Comparison of ENCODE assay signal across 22 mouse cellular contexts in genomic region chr19:12001686-12002085, GRCm38 (mm10). TPM values are rescaled to one million over a fixed set of nuclear protein-coding genes. Genes with fewer than 3 reads are reported as not detected.
DNase-seq lines count a peak whose midpoint lies in the region; ATAC-seq and TF ChIP-seq lines count a peak whose summit lies in the region.
"Had no signal": no experiment of that assay in that cellular context is flagged by ENCODE, and none has a peak within 500 bp of the region (broad histone marks: within the 10 kb centered on the region; RNA-seq: fewer than 3 reads in every experiment).

No protein-coding gene starts in this region.

- H3K4me2 ChIP-seq in forebrain, embryonic 11.5 days (ENCODE audit: low read depth, low read length, severe bottlenecking) = no peak overlapping the region
- H3K4me2 ChIP-seq in kidney, embryonic 14.5 days (replicated peaks; ENCODE audit: low read depth, low read length) = peak overlapping the region; percentile 31; the same call in 1 of the 2 replicates
- H3K4me2 ChIP-seq in CH12.LX (ENCODE audit: insufficient read depth, low read depth, poor library complexity, severe bottlenecking) = peak overlapping the region; percentile 66
- H3K4me2 ChIP-seq in liver, embryonic 13.5 days = peak overlapping the region; percentile 55

- no peak for TF ChIP-seq CTCF in CH12.LX (conservative IDR thresholded peaks at IDR 0.05 in 1 of 2, IDR thresholded peaks at IDR 0.05 in 1 of 2; ENCODE audit: low read depth in 2 of 2, low read length in 2 of 2)

- peak overlapping the region; percentile 40 for H3K4me3 ChIP-seq in forebrain, embryonic 10.5 days
- H3K4me3 ChIP-seq in forebrain, embryonic 11.5 days (ENCODE audit: low read depth, low read length) = no peak overlapping the region
- no peak overlapping the region for H3K4me3 ChIP-seq in kidney, embryonic 14.5 days (ENCODE audit: low read length)
- H3K4me3 ChIP-seq in CH12.LX (replicated peaks in 1 of 3; ENCODE audit: low read depth in 2 of 3, low read length in 2 of 3, poor library complexity in 1 of 3) = peak overlapping the region in 2 of 3 experiments; percentile 5 to 36
- peak overlapping the region; percentile 32 for H3K4me3 ChIP-seq in liver, embryonic 13.5 days (replicated peaks)
- H3K4me3 ChIP-seq: left cerebral cortex, adult 2 months had no signal

- H3K9me3 ChIP-seq in forebrain, embryonic 10.5 days = no peaks in the 10 kb centered on the region
- no peaks in the 10 kb centered on the region for H3K9me3 ChIP-seq in forebrain, embryonic 11.5 days (ENCODE audit: control insufficient read depth, low read length)
- no peaks in the 10 kb centered on the region for H3K9me3 ChIP-seq in kidney, embryonic 14.5 days (ENCODE audit: control insufficient read depth, low read length)
- H3K9me3 ChIP-seq in CH12.LX (replicated peaks; ENCODE audit: low read length) = no peaks in the 10 kb centered on the region
- no peaks in the 10 kb centered on the region for H3K9me3 ChIP-seq in liver, embryonic 13.5 days (replicated peaks)
- H3K9me3 ChIP-seq: embryonic facial prominence, embryonic 15.5 days; forebrain, embryonic 15.5 days; hindbrain, embryonic 13.5 days; limb, embryonic 12.5 days; megakaryocyte, embryonic 14.5 days had no signal

- no peak for DNase-seq in forebrain, embryonic 10.5 days (ENCODE audit: extremely low spot score, low spot score)
- no peak for DNase-seq in forebrain, embryonic 11.5 days (ENCODE audit: low spot score)
- no peak for DNase-seq in kidney, adult 11 months
- no peak for DNase-seq in CH12.LX (ENCODE audit: extremely low read depth)
- no peak for DNase-seq in liver, embryonic 13.5 days
- no peak for DNase-seq in cerebellum, adult 8-10 months
- DNase-seq in spleen, postnatal 10 days (ENCODE audit: low spot score in 2 of 2) = no peak

- H3K27ac ChIP-seq in forebrain, embryonic 10.5 days = no peak overlapping the region
- no peak overlapping the region for H3K27ac ChIP-seq in forebrain, embryonic 11.5 days (ENCODE audit: low read depth, low read length)
- H3K27ac ChIP-seq in kidney, embryonic 14.5 days (ENCODE audit: low read depth, low read length) = no peak overlapping the region
- no peak overlapping the region for H3K27ac ChIP-seq in CH12.LX (ENCODE audit: insufficient read depth, low read depth)
- no peak overlapping the region for H3K27ac ChIP-seq in liver, embryonic 13.5 days
- H3K27ac ChIP-seq: embryonic facial prominence, embryonic 15.5 days; forebrain, embryonic 15.5 days; hindbrain, embryonic 13.5 days; left cerebral cortex, adult 2 months; limb, embryonic 12.5 days had no signal

- no peak for TF ChIP-seq EP300 in CH12.LX (IDR thresholded peaks at IDR 0.05; ENCODE audit: low read length)

- no peak overlapping the region for H3K9ac ChIP-seq in forebrain, embryonic 11.5 days (ENCODE audit: low read length)
- no peak overlapping the region for H3K9ac ChIP-seq in kidney, embryonic 14.5 days (ENCODE audit: low read depth, low read length)
- H3K9ac ChIP-seq in CH12.LX (ENCODE audit: insufficient read depth, low read depth) = no peak overlapping the region; the same call in 1 of the 2 replicates
- H3K9ac ChIP-seq in liver, embryonic 13.5 days = no peak overlapping the region
- H3K9ac ChIP-seq: embryonic facial prominence, embryonic 15.5 days; forebrain, embryonic 15.5 days; hindbrain, embryonic 13.5 days; limb, embryonic 12.5 days had no signal

- no peaks in the 10 kb centered on the region for H3K79me2 ChIP-seq in CH12.LX (replicated peaks; ENCODE audit: control insufficient read depth, extremely low read depth, insufficient read depth, poor library complexity, severe bottlenecking)

- ATAC-seq in forebrain, embryonic 11.5 days (replicated peaks; ENCODE audit: low FRiP score) = no peak
- ATAC-seq in kidney, embryonic 14.5 days (ENCODE audit: low FRiP score, low TSS enrichment) = no peak
- no peak for ATAC-seq in liver, embryonic 13.5 days (ENCODE audit: low read depth)
- ATAC-seq: Patski had no signal

- in situ Hi-C loops in CH12.LX (cut with MboI; ENCODE audit: low pct_ligation_motif_present, low pct_unique_long_range_greater_than_20kb, low sequenced_read_pairs) = loop anchor here (10.0 to 25.0 kb wide), 2 partner anchors 227 to 486 kb away; partner anchors contain the start of gene Mrpl16

- no peak for TF ChIP-seq POLR2A in CH12.LX (IDR thresholded peaks at IDR 0.05; ENCODE audit: low read depth, low read length)

- H3K27me3 ChIP-seq in forebrain, embryonic 10.5 days (ENCODE audit: poor library complexity, severe bottlenecking) = no peaks in the 10 kb centered on the region
- H3K27me3 ChIP-seq in forebrain, embryonic 11.5 days (ENCODE audit: control insufficient read depth, insufficient read depth, low read length) = no peaks in the 10 kb centered on the region
- no peaks in the 10 kb centered on the region for H3K27me3 ChIP-seq in kidney, embryonic 14.5 days (ENCODE audit: control insufficient read depth, insufficient read depth, low read length)
- no peaks in the 10 kb centered on the region for H3K27me3 ChIP-seq in CH12.LX (replicated peaks)
- no peaks in the 10 kb centered on the region for H3K27me3 ChIP-seq in liver, embryonic 13.5 days
- H3K27me3 ChIP-seq: embryonic facial prominence, embryonic 15.5 days; forebrain, embryonic 15.5 days; hindbrain, embryonic 13.5 days; limb, embryonic 12.5 days; Patski had no signal

- 18% methylated on average over 3 of the region's 3 CpGs for WGBS in forebrain, embryonic 10.5 days
- WGBS in forebrain, embryonic 11.5 days = 19% methylated on average over 3 of the region's 3 CpGs
- WGBS in kidney, embryonic 14.5 days = 23% methylated on average over 3 of the region's 3 CpGs
- 15% methylated on average over 3 of the region's 3 CpGs for WGBS in liver, embryonic 13.5 days (ENCODE audit: insufficient replicate concordance)

- TF ChIP-seq RAD21 in CH12.LX (IDR thresholded peaks at IDR 0.05; ENCODE audit: low read depth, low read length) = no peak

- dilution Hi-C loops in CH12.LX (cut with MboI; ENCODE audit: extremely low pct_ligation_motif_present, extremely low pct_unique_long_range_greater_than_20kb, low sequenced_read_pairs) = no loop called here

- H3K4me1 ChIP-seq in forebrain, embryonic 10.5 days = peaks cover 26% of the 10 kb centered on the region
- no peaks in the 10 kb centered on the region for H3K4me1 ChIP-seq in forebrain, embryonic 11.5 days (replicated peaks; ENCODE audit: control insufficient read depth, insufficient read depth, low read length)
- peaks cover 3% of the 10 kb centered on the region; the same call in 1 of the 2 replicates for H3K4me1 ChIP-seq in kidney, embryonic 14.5 days (ENCODE audit: control insufficient read depth, insufficient read depth, low read length)
- H3K4me1 ChIP-seq in CH12.LX (ENCODE audit: control insufficient read depth in 1 of 2, insufficient read depth in 2 of 2) = peaks cover 11 to 18% of the 10 kb centered on the region in 2 experiments
- peaks cover 37% of the 10 kb centered on the region for H3K4me1 ChIP-seq in liver, embryonic 13.5 days (replicated peaks)

- H3K36me3 ChIP-seq in forebrain, embryonic 10.5 days (replicated peaks) = no peaks in the 10 kb centered on the region
- H3K36me3 ChIP-seq in forebrain, embryonic 11.5 days (ENCODE audit: control insufficient read depth, insufficient read depth, low read length) = no peaks in the 10 kb centered on the region
- no peaks in the 10 kb centered on the region for H3K36me3 ChIP-seq in kidney, embryonic 14.5 days (ENCODE audit: control insufficient read depth, insufficient read depth, low read length)
- no peaks in the 10 kb centered on the region for H3K36me3 ChIP-seq in CH12.LX (replicated peaks in 1 of 2; ENCODE audit: control insufficient read depth in 1 of 2, insufficient read depth in 1 of 2, low read length in 1 of 2)
- H3K36me3 ChIP-seq in liver, embryonic 13.5 days = no peaks in the 10 kb centered on the region
- H3K36me3 ChIP-seq: embryonic facial prominence, embryonic 15.5 days; forebrain, embryonic 15.5 days; hindbrain, embryonic 13.5 days; limb, embryonic 12.5 days had no signal

TF ChIP-seq in CH12.LX, 34 proteins besides CTCF, POLR2A, EP300 and RAD21 (continues in another document):
- no peak for TF ChIP-seq PAX5 (IDR thresholded peaks at IDR 0.05; ENCODE audit: low read length)
- TF ChIP-seq MAFK (IDR thresholded peaks at IDR 0.05; ENCODE audit: insufficient replicate concordance, low read length) = no peak
- no peak for TF ChIP-seq MAX (IDR thresholded peaks at IDR 0.05; ENCODE audit: low read length)
- no peak for TF ChIP-seq CHD2 (IDR thresholded peaks at IDR 0.05; ENCODE audit: low read length)
- TF ChIP-seq TBP (conservative IDR thresholded peaks at IDR 0.05; ENCODE audit: low read depth, low read length) = no peak
- TF ChIP-seq SIN3A (IDR thresholded peaks at IDR 0.05; ENCODE audit: low read length) = no peak
- no peak for TF ChIP-seq ZMIZ1 (IDR thresholded peaks at IDR 0.05; ENCODE audit: low read depth, low read length)
- TF ChIP-seq TCF12 (IDR thresholded peaks at IDR 0.05; ENCODE audit: low read depth, low read length) = no peak
- no peak for TF ChIP-seq ZNF384 (IDR thresholded peaks at IDR 0.05; ENCODE audit: low read depth, low read length)
- TF ChIP-seq NELFE (IDR thresholded peaks at IDR 0.05; ENCODE audit: low read depth, low read length) = no peak
- TF ChIP-seq KAT2A (IDR thresholded peaks at IDR 0.05; ENCODE audit: insufficient replicate concordance, low read length) = no peak
- TF ChIP-seq JUND (conservative IDR thresholded peaks at IDR 0.05; ENCODE audit: low read depth, low read length) = no peak
- TF ChIP-seq MXI1 (IDR thresholded peaks at IDR 0.05; ENCODE audit: low read depth, low read length) = no peak

RNA-seq across cellular contexts. Expression of gene Osbp, which starts 35.9 kb away (rescaled TPM):
- polyA plus RNA-seq in forebrain, embryonic 10.5 days (2016; fragmentation: Nextera tagmentation; extraction: Ambion mirVana) = 3.2 and 3.3 TPM in 2 replicates
- 6.1 and 6.6 TPM in 2 replicates for polyA plus RNA-seq in forebrain, embryonic 11.5 days (2014; fragmentation: Nextera tagmentation; extraction: Ambion mirVana)
- 7.5 and 9.4 TPM in 2 replicates for polyA plus RNA-seq in kidney, embryonic 14.5 days (2014; fragmentation: Nextera tagmentation; extraction: Ambion mirVana)
- total RNA-seq in CH12.LX (2012; rRNA removed) (17.7 and 20.6 TPM in 2 replicates), CH12.LX (2014; rRNA removed) (21.1 and 21.4 TPM in 2 replicates)
- 24.7 and 25.0 TPM in 2 replicates for polyA plus RNA-seq in CH12.LX (2012; ENCODE audit: insufficient read length, low read depth)
- 2.2 and 2.4 TPM in 2 replicates for polyA plus RNA-seq in liver, embryonic 13.5 days (2015; fragmentation: Nextera tagmentation; extraction: Ambion mirVana)

RNA-seq across cellular contexts. Expression of gene Olfr1423, which starts 39.4 kb away (rescaled TPM):
- polyA plus RNA-seq in forebrain, embryonic 10.5 days (2016; fragmentation: Nextera tagmentation; extraction: Ambion mirVana) = 0.04 TPM in 2 replicates
- not detected in 2 replicates for polyA plus RNA-seq in forebrain, embryonic 11.5 days (2014; fragmentation: Nextera tagmentation; extraction: Ambion mirVana)
- polyA plus RNA-seq in kidney, embryonic 14.5 days (2014; fragmentation: Nextera tagmentation; extraction: Ambion mirVana) = not detected in 2 replicates
- total RNA-seq in CH12.LX (2012; rRNA removed) (under 0.01 TPM in 1 of 2 replicates, not detected in the other), CH12.LX (2014; rRNA removed) (not detected in 2 replicates)
- 0.04 and 0.07 TPM in 2 replicates for polyA plus RNA-seq in CH12.LX (2012; ENCODE audit: insufficient read length, low read depth)
- polyA plus RNA-seq in liver, embryonic 13.5 days (2015; fragmentation: Nextera tagmentation; extraction: Ambion mirVana) = 0.03 TPM in 1 of 2 replicates, not detected in the other
- total RNA-seq: adrenal gland, postnatal 25 days; granulocyte monocyte progenitor cell, adult 5-6 weeks; left cerebral cortex, adult 2 months; midbrain, postnatal 0 days had no signal
- polyA plus RNA-seq: embryonic facial prominence, embryonic 15.5 days; forebrain, embryonic 15.5 days; heart, postnatal 0 days; hindbrain, embryonic 13.5 days; kidney, adult 2 months; limb, embryonic 12.5 days; midbrain, postnatal 0 days; neural tube, embryonic 11.5 days; Patski; spleen, adult 2 months had no signal

Comparison
In these comparisons a context has a peak if more than half of its experiments do, and no peak if none do; other contexts are left out.
1. H3K4me3 ChIP-seq: peak in forebrain, embryonic 10.5 days (single experiment), CH12.LX (2 of 3) and liver, embryonic 13.5 days (single experiment); none in forebrain, embryonic 11.5 days (single experiment) and kidney, embryonic 14.5 days (single experiment).